Mouse (Mus musculus) adrenal gland, adult 2 months (tissue): ENCODE data around the gene C130050O18Rik. TPM values are rescaled to one million over a fixed set of nuclear protein-coding genes. Genes with fewer than 3 reads are reported as not detected.
A peak's percentile ranks its signal among the peaks of the same experiment; 100 is the strongest.

Source experiments
- DNase-seq: peaks from one replicate; pipeline ENCODE4 v3.0.0; 2021
- long read RNA-seq: library from polyadenylated mRNA; stranded (forward); transcript quantifications from one replicate; pipeline ENCODE4 v2.0.0, GENCODE M21; 2021
- polyA plus RNA-seq: library from polyadenylated mRNA; depleted of rRNA; stranded (reverse); fragments of >200 nt; gene quantifications from 2 replicates; pipeline ENCODE4 v1.2.3, GENCODE M21; 2012; rRNA removed
- total RNA-seq, 2 experiments: library from RNA; stranded (reverse); gene quantifications; 2 replicates each; pipeline ENCODE4 v1.2.3; 2021

The C130050O18Rik gene
- 1 to 10 TPM in 1 of 2 experiments, under 1 TPM in 1; 0.46 to 1.3 TPM for total RNA-seq
- polyA plus RNA-seq = 1.7 and 1.9 TPM in 2 replicates
- long read RNA-seq, partial matches to known transcripts = 0 of 1 reads
- long read RNA-seq, other reads (novel, unspliced or antisense) = 0 of 1 reads

GRCm38 (mm10) chr5:139404801-139405401 is at the start of gene C130050O18Rik:
TSS of gene C130050O18Rik (plus strand) at chr5:139405280.
- DNase-seq = no peak

- DNase-seq = no peak
These were observed 46.4 kb upstream of the C130050O18Rik start for GRCm38 (mm10) chr5:139358653-139359052.

DNA sequence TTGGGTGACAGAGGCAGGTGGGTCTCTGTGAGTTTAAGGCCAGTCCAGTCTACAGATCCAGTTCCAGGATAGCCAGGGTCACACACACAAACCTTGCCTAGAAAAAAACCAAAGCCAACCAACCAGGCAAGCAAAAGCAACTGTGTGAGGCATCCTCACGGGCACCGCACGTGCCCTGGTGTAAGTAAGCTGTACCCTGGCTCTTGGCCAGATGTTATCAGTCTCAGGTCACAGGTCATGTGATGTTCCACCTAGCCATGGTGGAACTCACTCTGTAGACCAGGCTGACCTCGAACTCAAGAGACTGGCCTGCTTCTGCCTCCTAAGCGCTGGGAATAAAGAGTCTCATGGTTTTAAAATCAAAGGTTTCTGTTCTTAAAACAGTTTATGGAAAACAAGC is 45.8 kb upstream of the C130050O18Rik start:
- no peak for DNase-seq

GRCm38 (mm10) chr5:139363858-139364257 is 41.2 kb upstream of the C130050O18Rik start:
- DNase-seq = no peak

- DNase-seq = peak; percentile 84
These were observed 40.7 kb upstream of the C130050O18Rik start for GRCm38 (mm10) chr5:139364260-139364910.

DNA sequence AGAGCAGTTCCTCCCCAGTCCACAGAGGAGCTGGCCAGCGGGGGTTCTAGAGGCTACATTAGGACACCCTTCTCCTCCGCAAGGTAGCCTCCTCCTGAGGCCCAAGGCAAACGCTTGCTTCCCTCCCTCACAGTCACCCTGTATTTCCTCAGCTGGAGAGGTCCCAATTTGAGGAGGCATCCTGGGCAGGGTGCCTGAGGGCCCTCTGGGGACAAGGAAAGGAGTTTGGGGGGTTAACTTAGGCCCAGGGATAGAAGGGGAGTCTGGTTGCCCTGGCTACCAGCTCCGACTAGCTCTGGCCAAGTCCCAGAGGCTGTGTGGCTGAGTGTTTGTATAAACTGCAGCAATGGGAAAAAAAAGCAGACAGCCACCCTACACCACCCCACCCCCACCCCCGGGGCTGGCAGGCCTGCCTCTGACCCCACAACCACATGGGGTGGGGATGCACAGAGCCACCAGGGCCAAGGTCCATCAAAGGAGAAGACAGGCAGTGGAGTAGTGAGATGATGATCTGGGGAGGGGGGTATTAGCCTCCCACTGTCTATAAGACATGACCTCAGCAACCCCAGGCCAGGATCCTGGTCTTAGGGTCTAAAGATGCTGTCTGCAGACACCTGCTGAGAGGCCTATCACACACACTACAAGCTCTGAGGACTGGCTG is 40.0 kb upstream of the C130050O18Rik start:
- DNase-seq = no peak

GRCm38 (mm10) chr5:139365827-139366226 is 39.3 kb upstream of the C130050O18Rik start:
- DNase-seq = no peak

DNA sequence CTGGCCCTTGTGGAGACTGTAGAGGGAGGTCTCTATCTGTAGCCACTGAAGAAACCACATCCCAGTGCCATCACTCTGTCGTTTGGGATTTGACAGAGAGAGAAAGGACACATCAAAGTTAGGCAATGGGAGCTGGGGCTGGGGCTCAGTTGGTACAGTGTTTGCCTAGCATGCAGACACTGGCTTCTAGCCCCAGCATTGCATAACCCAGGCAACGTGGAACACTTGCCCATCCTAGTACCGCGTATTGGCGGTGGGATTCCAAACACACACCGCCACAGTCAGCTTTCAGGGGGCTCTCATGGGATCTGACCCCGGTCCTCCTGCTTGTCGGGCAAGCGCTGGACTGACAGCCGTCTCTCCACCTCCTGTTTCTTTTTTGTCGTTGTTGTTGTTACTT is 38.6 kb upstream of the C130050O18Rik start:
- no peak for DNase-seq

DNA sequence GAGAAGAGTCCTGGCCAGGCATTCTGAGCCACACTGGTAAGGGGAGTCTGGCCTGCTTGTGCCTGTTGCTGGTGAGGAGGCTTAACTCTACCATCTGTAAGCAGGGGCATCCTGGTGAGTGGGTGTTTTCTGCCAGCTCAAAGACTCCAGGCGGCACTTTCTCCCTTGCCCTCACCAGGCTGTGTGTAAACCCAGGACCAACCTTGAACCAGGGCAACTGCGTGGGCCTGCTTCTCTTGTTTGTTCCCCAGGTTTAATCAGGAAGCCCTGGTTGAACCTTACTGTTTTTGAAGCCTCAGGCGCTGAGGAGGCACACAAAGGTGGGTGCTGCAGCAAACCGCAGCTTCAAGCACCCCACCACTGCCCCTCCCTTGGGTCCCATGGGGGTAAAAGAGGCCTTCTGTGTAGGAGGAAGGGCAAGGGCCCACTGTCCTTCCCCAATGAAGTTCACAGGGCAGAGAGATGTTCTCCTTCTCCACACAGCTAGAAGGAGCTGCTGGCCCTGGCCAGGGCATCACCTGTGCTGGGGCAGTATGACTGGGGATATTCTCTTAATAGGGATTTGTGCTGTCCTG is 37.1 kb upstream of the C130050O18Rik start:
- no peak for DNase-seq

- no peak for DNase-seq
These were observed 36.3 kb upstream of the C130050O18Rik start for GRCm38 (mm10) chr5:139368638-139369320.

- no peak for DNase-seq
These were observed 34.7 kb upstream of the C130050O18Rik start for GRCm38 (mm10) chr5:139370336-139370735.

DNA sequence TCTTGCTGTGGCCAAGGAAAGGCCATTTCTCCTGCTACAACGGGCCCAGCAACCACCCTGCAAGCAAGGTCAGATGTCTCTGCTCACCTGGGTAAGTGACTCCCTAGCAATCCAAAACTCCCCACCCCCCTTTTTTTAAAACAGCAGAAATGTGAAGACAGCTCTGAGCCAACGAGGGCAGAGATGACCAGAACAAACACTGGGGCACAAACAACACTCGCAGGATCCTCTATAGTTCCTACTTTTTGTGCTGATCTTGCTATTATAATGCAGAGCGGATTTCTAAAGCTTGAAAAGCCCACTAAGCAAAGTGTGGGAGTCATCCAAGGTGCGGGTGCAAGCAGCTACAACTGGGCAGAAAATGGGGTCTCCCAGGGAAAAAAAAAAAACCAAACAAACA is 34.0 kb upstream of the C130050O18Rik start:
- DNase-seq = no peak

DNA sequence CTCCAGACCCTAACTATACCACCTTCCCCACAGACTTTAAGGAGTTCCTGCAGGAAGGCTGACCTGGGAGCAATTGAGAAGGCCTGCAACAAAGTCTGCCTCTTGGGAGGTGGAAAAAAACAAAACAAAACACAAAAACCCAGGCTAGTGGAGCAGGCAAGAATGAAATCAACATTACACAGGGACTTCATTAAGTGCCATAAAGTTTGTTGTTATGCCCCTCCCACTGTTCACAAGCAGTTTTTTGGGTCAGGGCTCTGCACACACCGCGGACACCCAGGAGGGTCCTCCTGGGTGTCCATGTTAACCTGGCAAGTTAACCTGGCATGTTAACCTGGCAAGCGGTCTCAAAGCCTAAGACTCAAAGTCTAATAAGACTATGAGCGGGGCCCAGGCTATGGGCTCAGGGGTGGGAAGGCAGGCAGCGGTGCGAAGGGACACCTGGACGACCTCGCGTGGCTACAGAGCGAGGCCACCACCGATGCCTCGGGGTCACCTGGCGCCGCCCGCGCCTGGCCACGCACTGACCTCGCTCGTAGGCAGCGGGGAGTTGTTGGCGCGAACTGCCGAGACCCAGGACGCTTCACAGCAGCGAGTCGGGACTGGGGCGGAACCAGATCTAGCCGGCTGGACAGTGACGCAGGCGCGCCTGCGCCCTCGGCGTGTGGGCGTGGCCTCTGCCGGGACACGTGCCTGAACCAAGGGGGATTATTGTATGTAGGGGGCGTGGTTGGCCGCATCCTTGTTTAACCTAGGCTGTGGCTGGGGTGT is 33.3 kb upstream of the C130050O18Rik start:
- peak; percentile 96 for DNase-seq

- DNase-seq = no peak
These were observed 32.0 kb upstream of the C130050O18Rik start for GRCm38 (mm10) chr5:139373126-139373525.

DNA sequence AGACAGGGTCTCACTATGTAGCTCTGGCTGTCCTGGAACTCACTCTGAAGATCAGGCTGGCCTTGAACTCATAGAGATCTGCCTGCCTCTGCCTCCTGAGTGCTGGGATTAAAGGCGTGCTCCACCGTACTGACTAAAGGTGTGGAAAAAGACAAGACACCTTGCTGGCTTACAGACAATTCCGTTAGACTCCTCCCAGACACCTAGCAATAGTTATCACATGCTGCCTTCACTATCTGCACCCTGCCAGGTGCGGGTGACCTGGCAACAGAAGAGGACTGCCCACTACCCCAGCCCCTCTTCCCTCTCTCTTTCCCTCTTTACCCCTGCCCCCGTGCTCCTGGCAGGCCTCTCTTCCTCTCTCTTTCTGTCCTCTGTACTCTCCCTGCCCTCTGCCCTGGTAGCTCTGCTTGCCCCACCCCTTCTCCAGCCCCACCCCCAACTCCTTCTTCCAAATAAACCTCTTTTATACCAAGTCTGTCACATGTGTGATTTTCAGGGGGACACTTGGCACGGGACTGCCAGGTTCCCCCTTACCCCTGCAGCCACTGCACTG is 31.1 kb upstream of the C130050O18Rik start:
- no peak for DNase-seq

- no peak for DNase-seq
These were observed 30.2 kb upstream of the C130050O18Rik start for GRCm38 (mm10) chr5:139374841-139375240.

GRCm38 (mm10) chr5:139377468-139378270 is 27.4 kb upstream of the C130050O18Rik start, which contains the start of gene Gpr146:
TSS of gene Gpr146 (plus strand) at chr5:139377697.
- DNase-seq = peak; percentile 85

GRCm38 (mm10) chr5:139378271-139378556 is 26.9 kb upstream of the C130050O18Rik start:
- DNase-seq = no peak

GRCm38 (mm10) chr5:139378986-139379629 is 26.0 kb upstream of the C130050O18Rik start:
- peak; percentile 91 for DNase-seq
